Mouse (Mus musculus) heart, adult 2 months (tissue): ENCODE data around the gene Ctf1. TPM values are rescaled to one million over a fixed set of nuclear protein-coding genes. Genes with fewer than 3 reads are reported as not detected.

ENCODE experiments used
- DNase-seq, 2 experiments: peaks; one replicate each; pipeline ENCODE4 v3.0.0; 2021
- H3K27ac ChIP-seq: fragments of 200-600 bp; 2 replicates; pipeline ENCODE4 v1.8.1; 2022
- H3K27me3 ChIP-seq: fragments of 200-500 bp; 2 replicates; pipeline ENCODE4 v1.6.1; 2012; ENCODE audit warnings: mild to moderate bottlenecking, low read length, inconsistent platforms, mixed read lengths; ENCODE audit not compliant: control insufficient read depth, insufficient read depth
- H3K36me3 ChIP-seq: fragments of 200-500 bp; 2 replicates; pipeline ENCODE4 v1.6.1; 2012; ENCODE audit warnings: low read length, inconsistent platforms; ENCODE audit not compliant: control insufficient read depth, insufficient read depth
- H3K4me1 ChIP-seq: fragments of 200-500 bp; 2 replicates; pipeline ENCODE4 v1.6.1; 2011; ENCODE audit warnings: low read length; ENCODE audit not compliant: control insufficient read depth, insufficient read depth
- H3K4me3 ChIP-seq: fragments of 200-600 bp; 2 replicates; pipeline ENCODE4 v1.8.1; 2022
- H3K79me2 ChIP-seq: fragments of 200-500 bp; replicated peaks from 2 replicates; pipeline ENCODE4 v1.6.1; 2012; ENCODE audit warnings: mild to moderate bottlenecking, inconsistent platforms, low read length, moderate library complexity, mixed read lengths; ENCODE audit not compliant: control insufficient read depth, insufficient read depth
- H3K9ac ChIP-seq: fragments of 200-500 bp; 2 replicates; pipeline ENCODE4 v1.6.1; 2012; ENCODE audit warnings: low read depth, mild to moderate bottlenecking, control low read depth, inconsistent platforms, low read length, mixed read lengths
- CTCF ChIP-seq: fragments of 200-600 bp; IDR thresholded peaks from 2 replicates; pipeline ENCODE4 v1.8.1; 2022; ENCODE audit warnings: antibody characterized with exemption, mild to moderate bottlenecking, moderate library complexity
- EP300 ChIP-seq: fragments of 200-500 bp; IDR thresholded peaks from 2 replicates; pipeline ENCODE4 v1.6.1; 2011; ENCODE audit warnings: low read depth, low read length, control low read depth; ENCODE audit not compliant: insufficient read depth
- POLR2A ChIP-seq: fragments of 200-500 bp; IDR thresholded peaks from 2 replicates; pipeline ENCODE4 v1.6.1; 2011; ENCODE audit warnings: mild to moderate bottlenecking, low read depth, low read length, control low read depth; ENCODE audit not compliant: insufficient read depth
- whole genome bisulfite sequencing: fragments of 180-500 bp; shearing (Covaris S2); methylation state at CpG from one replicate; pipeline ENCODE4 v1.1.7; 2018; 5-methylcytosine and 5-hydroxymethylcytosine counted together
- intact Hi-C: fragments of 180-260 bp; cut with DNase I; formaldehyde crosslinking; loops from one replicate; pipeline ENCODE4 v1.15.1; 2025
- polyA plus RNA-seq: library from polyadenylated mRNA; depleted of rRNA; stranded (reverse); fragments of >200 nt; gene quantifications from 2 replicates; pipeline ENCODE4 v1.2.3, GENCODE M21; 2012
- total RNA-seq, 2 experiments: library from RNA; stranded (reverse); gene quantifications; 2 replicates each; pipeline ENCODE4 v1.2.3; 2021

Gene Ctf1
- total and polyA plus RNA-seq, 3 experiments: 6.6 to 15.3 (median 8.7) TPM

DNA sequence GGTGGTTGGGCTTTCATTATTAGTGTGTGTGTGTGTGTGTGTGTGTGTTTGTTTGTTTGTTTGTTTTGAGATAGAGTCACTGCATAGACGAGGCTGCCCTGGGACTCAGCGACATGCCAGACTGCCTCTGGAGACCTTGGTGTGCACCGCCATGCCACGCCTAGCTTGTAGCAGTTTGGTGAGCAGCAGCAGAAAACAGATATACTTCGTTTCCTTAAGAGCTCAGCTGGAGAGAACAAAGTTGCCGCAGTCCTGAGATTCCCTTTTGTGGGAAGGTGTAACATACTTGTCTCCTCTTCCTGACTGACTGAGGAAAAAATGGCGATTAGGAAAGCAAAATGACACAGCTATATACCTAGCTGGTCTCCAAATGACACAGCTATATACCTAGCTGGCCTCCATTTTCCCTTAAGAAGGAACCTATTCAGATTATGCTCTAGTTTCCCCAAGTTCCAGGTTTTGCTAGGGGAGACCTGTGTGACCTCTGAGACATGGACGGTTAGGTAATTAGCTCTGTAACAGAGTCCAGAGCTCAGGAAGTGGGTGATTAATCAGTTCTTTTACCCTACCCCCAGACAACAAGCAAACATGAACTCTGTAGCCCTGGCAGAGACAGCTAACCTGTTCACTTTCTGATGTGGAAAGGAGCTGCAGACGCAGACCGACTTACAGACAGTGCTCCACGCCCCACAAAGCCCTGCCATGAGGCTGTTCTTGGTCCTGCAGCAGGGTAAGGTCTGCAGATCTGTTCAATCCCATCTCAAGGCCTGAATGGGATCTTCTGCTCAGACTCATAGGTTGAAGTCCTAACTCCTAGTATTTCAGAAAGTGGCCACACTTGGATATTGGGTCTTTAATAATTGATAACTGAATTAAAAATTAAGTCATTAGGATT lies 40.4 kb upstream of the Ctf1 start:
- no peaks in the 10 kb centered on the region for H3K27me3 ChIP-seq
- 77% methylated on average over 11 of the region's 11 CpGs for WGBS
- no peak for DNase-seq
- no peaks in the 10 kb centered on the region; the same call in 1 of the 2 replicates for H3K4me1 ChIP-seq
- intact Hi-C loops: no loop called here
- H3K36me3 ChIP-seq: no peaks in the 10 kb centered on the region
- no peaks in the 10 kb centered on the region for H3K79me2 ChIP-seq
- H3K4me3 ChIP-seq: no peak overlapping the region
- TF ChIP-seq CTCF (no peak), EP300 (no peak), POLR2A (no peak)
- H3K9ac ChIP-seq: no peak overlapping the region
- no peak overlapping the region for H3K27ac ChIP-seq

DNA sequence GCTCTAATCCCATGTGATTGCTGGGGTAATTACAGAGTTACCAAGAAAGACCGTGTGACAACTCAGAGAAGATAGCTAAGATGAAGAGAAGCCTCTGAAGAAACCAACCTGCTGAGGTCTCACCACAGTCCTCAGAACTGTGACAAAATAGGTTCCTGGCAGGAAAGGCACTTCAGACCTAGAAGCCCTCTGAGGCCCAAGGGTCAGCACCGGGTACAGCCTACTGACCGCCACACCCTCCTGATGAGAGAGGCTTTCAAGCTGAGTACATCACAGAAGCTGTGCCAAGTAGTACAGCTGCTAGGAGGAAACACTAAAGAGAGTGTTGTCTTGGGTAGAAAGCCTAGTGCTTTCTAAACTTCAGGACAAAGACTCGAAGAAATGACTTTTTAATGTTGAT lies 39.8 kb upstream of the Ctf1 start:
- Histone ChIP-seq H3K27ac (no peak overlapping the region), H3K36me3 (no peaks in the 10 kb centered on the region), H3K4me3 (no peak overlapping the region), H3K4me1 (no peaks in the 10 kb centered on the region), H3K79me2 (no peaks in the 10 kb centered on the region), H3K9ac (no peak overlapping the region), H3K27me3 (no peaks in the 10 kb centered on the region)
- 60% methylated on average over 4 of the region's 4 CpGs for WGBS
- intact Hi-C loops: no loop called here
- TF ChIP-seq CTCF (no peak), EP300 (no peak), POLR2A (no peak)
- DNase-seq: no peak

DNA sequence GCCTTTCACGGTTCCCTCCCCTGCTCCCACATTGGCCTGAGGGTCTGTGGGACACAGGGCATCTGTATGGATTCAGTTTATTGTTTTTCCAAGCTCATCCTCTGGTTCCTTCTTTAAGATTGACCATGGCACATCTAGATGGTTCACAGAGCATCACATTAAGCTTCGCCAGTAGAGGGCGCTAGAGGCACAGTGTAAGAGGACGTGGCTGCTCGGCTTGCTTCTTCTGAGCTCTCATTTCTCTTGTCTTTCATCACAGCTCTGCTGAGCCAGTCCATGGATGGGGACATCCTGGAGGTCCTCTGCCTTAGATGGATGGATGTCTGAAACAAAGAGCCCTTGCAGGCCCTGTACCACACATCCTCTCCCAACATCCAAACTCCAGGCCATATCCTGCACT lies 37.6 kb upstream of the Ctf1 start:
- Histone ChIP-seq H3K9ac (no peak overlapping the region), H3K36me3 (no peaks in the 10 kb centered on the region), H3K79me2 (no peaks in the 10 kb centered on the region), H3K4me1 (no peaks in the 10 kb centered on the region), H3K27ac (no peak overlapping the region), H3K4me3 (no peak overlapping the region), H3K27me3 (no peaks in the 10 kb centered on the region)
- WGBS: 4% methylated on average over 5 of the region's 5 CpGs
- intact Hi-C loops: loop anchor here (1.0 to 2.0 kb wide), 4 partner anchors 33 to 86 kb away; partner anchors contain the start of genes Bcl7c and Fbxl19
- DNase-seq: peak; percentile 73 to 82
- peak; percentile 96 for TF ChIP-seq CTCF
- no peak for TF ChIP-seq POLR2A
- TF ChIP-seq EP300: peak; percentile 82

- Histone ChIP-seq H3K36me3 (no peaks in the 10 kb centered on the region), H3K79me2 (no peaks in the 10 kb centered on the region), H3K27me3 (no peaks in the 10 kb centered on the region), H3K4me1 (no peaks in the 10 kb centered on the region), H3K27ac (no peak overlapping the region), H3K9ac (no peak overlapping the region), H3K4me3 (no peak overlapping the region)
- DNase-seq: no peak
- intact Hi-C loops: loop anchor here (1.0 to 2.0 kb wide), 4 partner anchors 33 to 86 kb away; partner anchors contain the start of genes Bcl7c and Fbxl19
- 79% methylated on average over 9 of the region's 9 CpGs for WGBS
- no peak for TF ChIP-seq CTCF
- no peak for TF ChIP-seq POLR2A
- TF ChIP-seq EP300: no peak
Observed at GRCm38 (mm10) chr7:127675391-127675811, 37.1 kb upstream of the Ctf1 start.

- no peak for TF ChIP-seq POLR2A
- peak; percentile 72 for TF ChIP-seq CTCF
- no peak for TF ChIP-seq EP300
- peak in 1 of 2 experiments; percentile 39 for DNase-seq
- no peak overlapping the region for H3K9ac ChIP-seq
- H3K36me3 ChIP-seq: no peaks in the 10 kb centered on the region
- no peak overlapping the region for H3K27ac ChIP-seq
- no peak overlapping the region for H3K4me3 ChIP-seq
- no peaks in the 10 kb centered on the region for H3K27me3 ChIP-seq
- intact Hi-C loops: no loop called here
- peaks cover 2% of the 10 kb centered on the region; the same call in 1 of the 2 replicates for H3K4me1 ChIP-seq
- 69% methylated on average over 6 of the region's 6 CpGs for WGBS
- H3K79me2 ChIP-seq: no peaks in the 10 kb centered on the region
Observed at GRCm38 (mm10) chr7:127677077-127677476, 35.5 kb upstream of the Ctf1 start.

DNA sequence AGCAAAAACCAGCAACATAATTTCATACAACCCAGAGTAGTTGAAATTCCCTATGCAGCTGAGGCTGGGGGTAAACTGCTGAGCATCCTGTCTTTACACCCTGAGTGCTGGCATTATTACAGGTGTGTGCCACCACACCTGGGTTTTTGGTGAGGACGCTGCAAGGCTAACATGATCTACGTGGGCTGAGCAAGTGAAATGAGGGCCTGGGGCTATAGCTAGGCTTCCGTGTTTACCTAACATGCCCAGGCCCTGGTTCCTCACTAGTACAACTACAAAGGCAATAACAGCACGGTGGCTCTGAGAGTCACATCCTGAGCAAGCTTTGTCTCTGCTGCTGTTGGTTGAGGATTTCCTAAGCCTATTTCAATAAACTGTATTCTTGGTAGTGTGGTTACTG lies 34.9 kb upstream of the Ctf1 start:
- Histone ChIP-seq H3K36me3 (no peaks in the 10 kb centered on the region), H3K9ac (no peak overlapping the region), H3K27ac (no peak overlapping the region), H3K4me1 (peaks cover 2% of the 10 kb centered on the region; the same call in 1 of the 2 replicates), H3K27me3 (no peaks in the 10 kb centered on the region), H3K4me3 (no peak overlapping the region), H3K79me2 (no peaks in the 10 kb centered on the region)
- no peak for TF ChIP-seq CTCF
- TF ChIP-seq POLR2A: no peak
- TF ChIP-seq EP300: no peak
- WGBS: 92% methylated on average over 4 of the region's 4 CpGs
- DNase-seq: no peak
- intact Hi-C loops: no loop called here
